Mouse (Mus musculus): ENCODE measurements around the gene Cdc7.
"Not testable (repeated sequence)": the region's sequence is repeated elsewhere in the genome, so short reads cannot be mapped to it uniquely, and the experiment has no call there.

The Cdc7 gene

GRCm38 (mm10) chr5:106963584-106964512 is at the start of gene Cdc7:
TSS of gene Cdc7 (plus strand) at chr5:106964322.
- DNase-seq (ENCODE audit: low read depth, low spot score) = peak; percentile 81

- peak; percentile 69 for DNase-seq (ENCODE audit: low read depth, low spot score)
Measured at GRCm38 (mm10) chr5:106919315-106919714, 44.8 kb upstream of the Cdc7 start.

GRCm38 (mm10) chr5:106925488-106926368 is 38.4 kb upstream of the Cdc7 start, which contains the start of gene Hfm1:
TSS of gene Hfm1 (minus strand) at chr5:106926321.
- DNase-seq (ENCODE audit: low read depth, low spot score) = no peak

DNA sequence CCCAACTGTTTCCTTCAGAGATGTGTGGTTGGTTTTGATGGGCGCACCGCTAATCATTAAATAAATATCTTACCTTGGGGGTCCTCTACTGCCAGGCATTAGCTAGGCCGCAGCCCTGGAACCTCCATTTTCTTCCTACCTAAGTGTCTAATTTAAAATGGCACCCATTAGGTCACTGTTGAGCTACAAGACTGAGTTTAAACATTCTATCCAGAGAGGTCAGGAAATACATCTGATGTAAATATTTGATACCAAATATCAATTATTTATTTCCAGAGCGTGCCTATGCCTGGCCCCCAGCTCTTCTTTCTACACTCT is 37.8 kb upstream of the Cdc7 start:
- DNase-seq (ENCODE audit: low read depth, low spot score) = no peak

- DNase-seq (ENCODE audit: low read depth, low spot score) = no peak
Measured at GRCm38 (mm10) chr5:106927996-106928395, 36.1 kb upstream of the Cdc7 start.

DNA sequence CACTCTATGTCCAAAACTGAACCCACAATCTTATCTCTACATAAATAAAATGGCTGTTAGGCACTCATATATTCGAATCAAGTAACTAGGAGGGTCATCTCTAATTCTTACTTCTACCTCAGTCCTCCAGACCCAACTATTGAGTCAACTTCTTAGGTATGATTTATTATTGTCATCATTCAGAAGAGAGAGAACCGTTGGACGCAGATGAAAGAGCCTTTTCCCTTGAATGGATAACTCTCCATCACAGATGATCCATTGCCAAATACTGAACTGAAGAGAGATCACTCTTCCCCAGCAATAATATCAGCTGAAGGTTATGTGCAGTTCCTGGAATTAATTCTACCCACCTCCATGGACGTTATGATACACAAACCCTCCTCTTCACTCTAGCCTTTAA is 17.8 kb upstream of the Cdc7 start:
- no peak for DNase-seq (ENCODE audit: low read depth, low spot score)

- DNase-seq (ENCODE audit: low read depth, low spot score) = no peak
Measured at GRCm38 (mm10) chr5:106948683-106949082, 15.4 kb upstream of the Cdc7 start.

DNA sequence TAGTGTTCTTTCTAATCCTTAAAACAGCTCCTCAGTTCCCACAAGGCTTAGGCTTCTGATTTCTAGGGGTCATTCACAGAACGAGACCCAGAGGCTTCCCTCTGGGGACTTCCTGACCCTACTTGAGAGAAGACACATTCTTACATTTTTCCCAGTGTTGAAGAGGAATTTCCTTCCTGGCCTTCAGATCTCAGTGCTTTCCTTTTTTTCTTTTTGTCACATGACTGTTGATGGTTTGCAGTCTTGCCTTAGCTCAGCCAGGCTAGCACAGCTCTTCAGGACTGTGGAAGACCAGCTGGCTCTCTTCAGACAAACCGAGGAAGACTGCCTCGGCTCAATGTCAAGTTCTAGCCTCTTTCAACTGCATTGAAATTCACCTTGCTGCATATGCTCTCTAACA is 7.7 kb upstream of the Cdc7 start:
- no peak for DNase-seq (ENCODE audit: low read depth, low spot score)

DNA sequence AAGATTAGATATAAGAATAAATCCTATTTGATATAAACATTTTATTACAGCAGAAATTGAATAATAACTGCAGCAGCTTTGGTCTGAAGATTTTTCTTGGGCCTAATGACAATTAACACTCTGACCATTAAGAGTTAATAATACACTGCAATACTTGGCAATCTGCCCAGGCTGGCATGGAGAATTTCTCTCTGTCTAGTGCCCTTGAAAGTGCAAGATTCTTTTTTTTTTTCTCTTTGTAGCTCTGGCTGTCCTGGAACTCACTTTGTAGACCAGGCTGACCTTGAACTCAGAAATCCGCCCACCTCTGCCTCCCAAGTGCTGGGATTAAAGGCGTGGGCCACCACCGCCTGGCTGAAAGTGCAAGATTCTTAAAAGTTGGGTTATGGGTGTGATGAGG is 5.1 kb upstream of the Cdc7 start:
- no peak for DNase-seq (ENCODE audit: low read depth, low spot score)

DNA sequence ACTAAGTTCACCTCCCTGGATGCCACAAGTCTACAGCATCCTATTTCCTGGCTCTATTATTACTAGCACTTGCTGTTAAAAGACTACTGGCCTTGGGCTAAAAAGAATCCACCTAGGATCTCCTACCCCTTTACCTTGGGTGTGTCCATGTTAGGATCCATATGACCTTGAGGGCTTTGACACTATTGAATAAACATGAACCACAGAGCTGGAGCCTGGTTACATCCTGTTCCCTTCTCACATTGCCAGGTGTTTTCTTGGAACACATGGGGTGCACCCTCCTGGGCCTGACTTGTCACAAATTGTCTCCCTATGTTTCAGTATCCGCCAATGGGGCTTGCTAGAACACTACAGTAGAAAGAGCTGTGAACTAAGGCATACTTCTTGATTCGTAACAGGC is 3.7 kb upstream of the Cdc7 start:
- DNase-seq (ENCODE audit: low read depth, low spot score) = no peak

DNA sequence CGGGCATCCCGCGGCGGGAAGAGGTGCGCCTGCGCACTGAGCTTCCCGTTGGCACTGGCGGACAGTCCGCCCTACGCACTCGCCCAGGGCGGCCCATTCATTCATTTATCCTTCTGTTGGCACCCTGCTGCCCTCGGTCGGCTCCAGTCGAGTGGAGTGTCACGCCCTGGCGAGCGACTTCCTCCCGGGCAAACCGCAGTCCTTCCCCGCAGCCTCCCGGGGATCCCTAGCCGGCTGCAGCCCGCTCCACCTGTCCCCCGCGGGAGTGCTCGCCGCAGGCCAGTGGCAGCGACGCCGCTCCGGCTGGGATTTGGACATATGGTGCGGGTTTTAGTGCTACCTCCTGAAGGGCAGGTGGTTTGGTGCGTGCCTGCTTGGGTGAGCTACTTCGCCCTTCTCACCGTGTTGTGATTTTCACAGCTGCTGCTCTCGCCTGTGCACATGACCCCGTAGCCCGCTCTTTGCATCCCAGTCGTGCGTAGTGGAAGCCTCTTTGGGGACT is 442 bp downstream of the Cdc7 start:
- DNase-seq (ENCODE audit: low read depth, low spot score) = no peak

- no peak for DNase-seq (ENCODE audit: low read depth, low spot score)
Measured at GRCm38 (mm10) chr5:106966443-106966842, 2.3 kb downstream of the Cdc7 start.

GRCm38 (mm10) chr5:106967578-106967977 is 3.5 kb downstream of the Cdc7 start:
- no peak for DNase-seq (ENCODE audit: low read depth, low spot score)

DNA sequence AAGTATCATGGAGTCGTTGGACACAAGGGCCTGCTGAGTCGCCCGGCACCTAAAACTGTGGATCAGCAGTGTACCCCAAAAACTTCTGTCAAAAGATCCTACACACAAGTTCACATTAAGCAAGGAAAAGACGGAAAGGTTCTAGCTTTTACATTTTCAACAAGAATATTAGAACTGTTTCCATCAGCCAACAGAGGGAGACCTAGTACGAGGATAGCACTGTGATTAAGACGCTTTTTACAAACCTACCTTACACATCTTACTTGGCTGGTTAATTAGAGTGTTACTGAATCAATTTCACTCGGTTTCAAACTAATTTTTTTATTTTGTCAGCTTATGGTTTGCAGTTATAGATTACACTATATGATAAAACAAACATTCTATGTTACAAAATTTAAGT is 9.8 kb downstream of the Cdc7 start:
- DNase-seq (ENCODE audit: low read depth, low spot score) = no peak

GRCm38 (mm10) chr5:106979156-106979555 is 15.0 kb downstream of the Cdc7 start:
- DNase-seq (ENCODE audit: low read depth, low spot score) = no peak

GRCm38 (mm10) chr5:106982298-106982952 is 18.3 kb downstream of the Cdc7 start:
- DNase-seq (ENCODE audit: low read depth, low spot score) = no peak

GRCm38 (mm10) chr5:106984934-106985333 is 20.8 kb downstream of the Cdc7 start:
- not testable (repeated sequence) for DNase-seq (ENCODE audit: low read depth, low spot score)

- no peak for DNase-seq (ENCODE audit: low read depth, low spot score)
Measured at GRCm38 (mm10) chr5:106985594-106985993, 21.5 kb downstream of the Cdc7 start.

- DNase-seq (ENCODE audit: low read depth, low spot score) = no peak
Measured at GRCm38 (mm10) chr5:106989181-106989580, 25.1 kb downstream of the Cdc7 start.

DNA sequence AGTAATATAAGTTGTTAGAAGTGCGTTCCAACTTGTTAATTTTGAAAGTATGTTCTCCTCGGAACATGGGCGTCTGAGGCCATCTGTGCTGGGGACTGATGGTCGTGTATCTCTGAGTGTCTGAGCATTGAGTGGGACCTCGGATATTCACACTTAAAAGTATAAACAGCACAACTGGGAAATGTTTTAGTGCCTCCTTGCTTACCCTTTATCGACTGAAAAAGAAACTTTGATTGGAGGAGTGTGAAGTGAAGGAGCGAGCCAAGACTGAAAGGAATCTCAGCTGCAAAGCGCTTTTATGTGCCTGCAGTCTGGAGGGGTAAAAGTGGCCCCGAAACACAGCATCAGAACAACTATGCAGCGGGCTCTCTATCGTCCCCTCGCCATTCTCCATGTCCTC is 25.7 kb downstream of the Cdc7 start:
- no peak for DNase-seq (ENCODE audit: low read depth, low spot score)

DNA sequence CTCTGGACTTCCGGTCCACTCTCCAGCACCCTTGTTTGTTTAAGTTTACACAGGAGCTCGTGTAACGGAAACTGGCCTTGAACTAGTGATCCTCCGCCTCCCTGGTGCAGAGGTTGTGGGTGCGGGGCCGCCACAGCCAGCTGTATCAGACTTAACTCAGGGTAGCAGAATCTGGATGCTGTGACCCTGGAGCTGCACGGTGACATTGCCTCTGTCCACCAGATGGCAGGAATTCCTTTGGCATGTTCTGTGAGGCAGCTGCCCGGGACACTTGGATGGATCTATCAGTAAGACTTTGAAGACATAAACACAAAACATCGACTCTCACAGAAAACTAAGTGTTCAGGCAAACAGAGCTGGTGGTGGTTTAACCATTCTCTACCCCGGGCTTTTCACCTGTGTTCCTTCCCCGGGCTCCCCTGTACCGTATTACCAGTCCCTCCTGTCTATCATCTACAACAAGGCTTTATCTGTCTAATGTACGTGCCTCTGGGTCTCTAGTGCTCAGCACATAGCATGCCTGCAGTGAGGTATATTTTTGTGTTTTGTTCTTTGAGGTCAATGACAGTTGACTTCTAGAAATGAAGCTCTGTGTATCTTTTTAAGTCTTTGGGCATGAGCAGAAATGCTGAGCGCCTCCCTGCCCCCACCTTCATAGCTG is 26.6 kb downstream of the Cdc7 start:
- DNase-seq (ENCODE audit: low read depth, low spot score) = peak; percentile 16

All from retina, adult 2 months (tissue).